Mouse (Mus musculus) lung, embryonic 15.5 days (tissue): ENCODE results near the gene Slc23a4. TPM values are rescaled to one million over a fixed set of nuclear protein-coding genes. Genes with fewer than 3 reads are reported as not detected.

Experiments used
- ATAC-seq: fragments of 200-750 bp; cut with Nextera tagmentation; 2 replicates; pipeline ENCODE4 v1.8.0; 2017; ENCODE audit warnings: moderate number of reproducible peaks, borderline replicate concordance; ENCODE audit not compliant: low FRiP score, low TSS enrichment; ENCODE audit errors: extremely low read depth
- H3K27ac ChIP-seq: fragments of 300-500 bp; sonication (generic); 2 replicates; pipeline ENCODE4 v1.5.1; 2015; ENCODE audit warnings: moderate library complexity, mild to moderate bottlenecking, inconsistent platforms
- H3K27me3 ChIP-seq: fragments of 300-500 bp; sonication (generic); 2 replicates; pipeline ENCODE4 v1.6.1; 2015; ENCODE audit warnings: inconsistent platforms
- H3K36me3 ChIP-seq: fragments of 300-500 bp; sonication (generic); 2 replicates; pipeline ENCODE4 v1.6.1; 2015; ENCODE audit warnings: inconsistent platforms
- H3K4me1 ChIP-seq: fragments of 300-500 bp; sonication (generic); 2 replicates; pipeline ENCODE4 v1.6.1; 2015; ENCODE audit warnings: inconsistent platforms
- H3K4me2 ChIP-seq: fragments of 300-500 bp; sonication (generic); 2 replicates; pipeline ENCODE4 v1.6.1; 2015; ENCODE audit warnings: inconsistent platforms, mild to moderate bottlenecking, moderate library complexity
- H3K4me3 ChIP-seq: fragments of 300-500 bp; sonication (generic); 2 replicates; pipeline ENCODE4 v1.5.1; 2015; ENCODE audit warnings: mild to moderate bottlenecking, inconsistent platforms
- H3K9ac ChIP-seq: fragments of 300-500 bp; sonication (generic); 2 replicates; pipeline ENCODE4 v1.6.1; 2015; ENCODE audit warnings: inconsistent platforms
- H3K9me3 ChIP-seq: fragments of 300-500 bp; sonication (generic); 2 replicates; pipeline ENCODE4 v1.6.1; 2016; ENCODE audit warnings: inconsistent platforms
- WGBS: fragments of 180-500 bp; shearing (Covaris S2); methylation state at CpG from one replicate; pipeline ENCODE4 v1.1.7; 2015; 5-methylcytosine and 5-hydroxymethylcytosine counted together
- polyA plus RNA-seq: library from polyadenylated mRNA; unstranded; fragments of >200 nt; fragmentation: Nextera tagmentation; extraction: Ambion mirVana; gene quantifications from 2 replicates; pipeline ENCODE4 v1.2.1, GENCODE M21; 2015

Gene Slc23a4
- polyA plus RNA-seq, 1 experiment from 2014 or later: 0.66 TPM

- WGBS: 68% methylated on average over 4 of the region's 4 CpGs
- no peak overlapping the region for H3K4me2 ChIP-seq
- H3K4me3 ChIP-seq: no peak overlapping the region
- no peak overlapping the region for H3K27ac ChIP-seq
- no peaks in the 10 kb centered on the region for H3K27me3 ChIP-seq
- no peaks in the 10 kb centered on the region for H3K36me3 ChIP-seq
- ATAC-seq: no peak
- H3K4me1 ChIP-seq: peaks cover 8% of the 10 kb centered on the region; the same call in 1 of the 2 replicates
- no peaks in the 10 kb centered on the region for H3K9me3 ChIP-seq
- H3K9ac ChIP-seq: no peak overlapping the region
Observed at GRCm38 (mm10) chr6:34996496-34996895, 8.3 kb upstream of the Slc23a4 start.

- no peaks in the 10 kb centered on the region for H3K27me3 ChIP-seq
- no peak overlapping the region for H3K27ac ChIP-seq
- 7% methylated on average over 13 of the region's 13 CpGs for WGBS
- H3K9me3 ChIP-seq: no peaks in the 10 kb centered on the region
- peak overlapping the region; percentile 30 for H3K9ac ChIP-seq
- peak overlapping the region; percentile 18 for H3K4me3 ChIP-seq
- H3K4me1 ChIP-seq: peaks cover 8% of the 10 kb centered on the region; the same call in 1 of the 2 replicates
- ATAC-seq: peak; percentile 56; the same call in 1 of the 2 replicates
- H3K36me3 ChIP-seq: no peaks in the 10 kb centered on the region
- peak overlapping the region; percentile 56 for H3K4me2 ChIP-seq
Observed at GRCm38 (mm10) chr6:34995265-34995681, 7.1 kb upstream of the Slc23a4 start.

GRCm38 (mm10) chr6:34994692-34995091, 6.5 kb upstream of the Slc23a4 start:
- Histone ChIP-seq H3K4me2 (peak overlapping the region; percentile 56), H3K36me3 (no peaks in the 10 kb centered on the region), H3K9me3 (no peaks in the 10 kb centered on the region), H3K4me3 (no peak overlapping the region), H3K9ac (peak overlapping the region; percentile 30; the same call in 1 of the 2 replicates), H3K4me1 (peaks cover 8% of the 10 kb centered on the region; the same call in 1 of the 2 replicates), H3K27ac (no peak overlapping the region), H3K27me3 (no peaks in the 10 kb centered on the region)
- 56% methylated on average over 5 of the region's 5 CpGs for WGBS
- ATAC-seq: no peak

- Histone ChIP-seq H3K4me3 (no peak overlapping the region), H3K27me3 (no peaks in the 10 kb centered on the region), H3K9ac (no peak overlapping the region), H3K4me1 (peaks cover 20% of the 10 kb centered on the region), H3K9me3 (no peaks in the 10 kb centered on the region), H3K4me2 (no peak overlapping the region), H3K27ac (no peak overlapping the region), H3K36me3 (no peaks in the 10 kb centered on the region)
- ATAC-seq: no peak
- WGBS: 55% methylated on average over 6 of the region's 6 CpGs
Observed at GRCm38 (mm10) chr6:34989263-34989662, 1.1 kb upstream of the Slc23a4 start.

- peak; percentile 66; the same call in 1 of the 2 replicates for ATAC-seq
- no peak overlapping the region for H3K4me3 ChIP-seq
- H3K27me3 ChIP-seq: no peaks in the 10 kb centered on the region
- 0 out of 2 replicates have a peak overlapping the region, but pooled peaks have one; percentile 4 for H3K27ac ChIP-seq
- no peaks in the 10 kb centered on the region for H3K36me3 ChIP-seq
- no peaks in the 10 kb centered on the region for H3K9me3 ChIP-seq
- H3K4me1 ChIP-seq: peaks cover 20% of the 10 kb centered on the region
- H3K9ac ChIP-seq: no peak overlapping the region
- no peak overlapping the region for H3K4me2 ChIP-seq
- WGBS: 48% methylated on average over 12 of the region's 12 CpGs
Observed at GRCm38 (mm10) chr6:34987085-34987645, 1.0 kb downstream of the Slc23a4 start.

GRCm38 (mm10) chr6:34980661-34981060, 7.5 kb downstream of the Slc23a4 start:
- no peaks in the 10 kb centered on the region for H3K27me3 ChIP-seq
- no peak overlapping the region for H3K9ac ChIP-seq
- H3K27ac ChIP-seq: no peak overlapping the region
- H3K4me2 ChIP-seq: no peak overlapping the region
- ATAC-seq: no peak
- no peaks in the 10 kb centered on the region for H3K4me1 ChIP-seq
- H3K4me3 ChIP-seq: no peak overlapping the region
- no peaks in the 10 kb centered on the region for H3K36me3 ChIP-seq
- 62% methylated on average over 9 of the region's 9 CpGs for WGBS
- H3K9me3 ChIP-seq: no peaks in the 10 kb centered on the region

- 66% methylated on average over 3 of the region's 3 CpGs for WGBS
- H3K9me3 ChIP-seq: no peaks in the 10 kb centered on the region
- H3K9ac ChIP-seq: no peak overlapping the region
- H3K27ac ChIP-seq: no peak overlapping the region
- H3K27me3 ChIP-seq: no peaks in the 10 kb centered on the region
- H3K4me3 ChIP-seq: no peak overlapping the region
- no peaks in the 10 kb centered on the region for H3K36me3 ChIP-seq
- no peaks in the 10 kb centered on the region for H3K4me1 ChIP-seq
- H3K4me2 ChIP-seq: no peak overlapping the region
- no peak for ATAC-seq
Observed at GRCm38 (mm10) chr6:34979291-34979690, 8.9 kb downstream of the Slc23a4 start.

- Histone ChIP-seq H3K9me3 (no peaks in the 10 kb centered on the region), H3K4me1 (no peaks in the 10 kb centered on the region), H3K27me3 (no peaks in the 10 kb centered on the region), H3K27ac (no peak overlapping the region), H3K36me3 (no peaks in the 10 kb centered on the region), H3K4me3 (no peak overlapping the region), H3K4me2 (no peak overlapping the region), H3K9ac (no peak overlapping the region)
- WGBS: 27% methylated on average over 3 of the region's 3 CpGs
- no peak for ATAC-seq
Observed at GRCm38 (mm10) chr6:34971181-34971580, 17.0 kb downstream of the Slc23a4 start.

- H3K9ac ChIP-seq: no peak overlapping the region
- H3K4me3 ChIP-seq: no peak overlapping the region
- no peaks in the 10 kb centered on the region for H3K27me3 ChIP-seq
- ATAC-seq: no peak
- no peaks in the 10 kb centered on the region for H3K9me3 ChIP-seq
- no peak overlapping the region for H3K4me2 ChIP-seq
- no peak overlapping the region for H3K27ac ChIP-seq
- WGBS: 78% methylated on average over 6 of the region's 6 CpGs
- no peaks in the 10 kb centered on the region for H3K36me3 ChIP-seq
- no peaks in the 10 kb centered on the region for H3K4me1 ChIP-seq
Observed at GRCm38 (mm10) chr6:34965819-34966539, 22.2 kb downstream of the Slc23a4 start.

GRCm38 (mm10) chr6:34964550-34964949, 23.7 kb downstream of the Slc23a4 start:
- H3K27ac ChIP-seq: no peak overlapping the region
- H3K27me3 ChIP-seq: no peaks in the 10 kb centered on the region
- no peak overlapping the region for H3K4me3 ChIP-seq
- no peak for ATAC-seq
- 70% methylated on average over 2 of the region's 2 CpGs for WGBS
- H3K9me3 ChIP-seq: no peaks in the 10 kb centered on the region
- H3K4me1 ChIP-seq: no peaks in the 10 kb centered on the region
- H3K4me2 ChIP-seq: no peak overlapping the region
- H3K9ac ChIP-seq: no peak overlapping the region
- no peaks in the 10 kb centered on the region for H3K36me3 ChIP-seq

- no peaks in the 10 kb centered on the region for H3K9me3 ChIP-seq
- no peak for ATAC-seq
- H3K27me3 ChIP-seq: no peaks in the 10 kb centered on the region
- no peaks in the 10 kb centered on the region for H3K36me3 ChIP-seq
- no peak overlapping the region for H3K4me2 ChIP-seq
- H3K9ac ChIP-seq: no peak overlapping the region
- H3K4me1 ChIP-seq: 0 out of 2 replicates have a peak, but pooled peaks cover 7% of the 10 kb centered on the region
- H3K27ac ChIP-seq: no peak overlapping the region
- no peak overlapping the region for H3K4me3 ChIP-seq
- 84% methylated on average over 7 of the region's 7 CpGs for WGBS
Observed at GRCm38 (mm10) chr6:34959131-34959530, 29.1 kb downstream of the Slc23a4 start.

- no peak; the same call in 1 of the 2 replicates for ATAC-seq
- no peak overlapping the region for H3K4me3 ChIP-seq
- 42% methylated on average over 8 of the region's 8 CpGs for WGBS
Observed at GRCm38 (mm10) chr6:34955862-34956241, 32.4 kb downstream of the Slc23a4 start.

More at GRCm38 (mm10) chr6:34955862-34956241, 32.4 kb downstream of the Slc23a4 start:
- no peak overlapping the region for H3K27ac ChIP-seq
- no peaks in the 10 kb centered on the region for H3K27me3 ChIP-seq
- no peaks in the 10 kb centered on the region for H3K9me3 ChIP-seq
- H3K4me2 ChIP-seq: peak overlapping the region; percentile 44
- H3K9ac ChIP-seq: no peak overlapping the region
- 0 out of 2 replicates have a peak, but pooled peaks cover 7% of the 10 kb centered on the region for H3K4me1 ChIP-seq
- no peaks in the 10 kb centered on the region for H3K36me3 ChIP-seq
